9 mouse cellular contexts compared by ENCODE assay signal in the genomic region with DNA sequence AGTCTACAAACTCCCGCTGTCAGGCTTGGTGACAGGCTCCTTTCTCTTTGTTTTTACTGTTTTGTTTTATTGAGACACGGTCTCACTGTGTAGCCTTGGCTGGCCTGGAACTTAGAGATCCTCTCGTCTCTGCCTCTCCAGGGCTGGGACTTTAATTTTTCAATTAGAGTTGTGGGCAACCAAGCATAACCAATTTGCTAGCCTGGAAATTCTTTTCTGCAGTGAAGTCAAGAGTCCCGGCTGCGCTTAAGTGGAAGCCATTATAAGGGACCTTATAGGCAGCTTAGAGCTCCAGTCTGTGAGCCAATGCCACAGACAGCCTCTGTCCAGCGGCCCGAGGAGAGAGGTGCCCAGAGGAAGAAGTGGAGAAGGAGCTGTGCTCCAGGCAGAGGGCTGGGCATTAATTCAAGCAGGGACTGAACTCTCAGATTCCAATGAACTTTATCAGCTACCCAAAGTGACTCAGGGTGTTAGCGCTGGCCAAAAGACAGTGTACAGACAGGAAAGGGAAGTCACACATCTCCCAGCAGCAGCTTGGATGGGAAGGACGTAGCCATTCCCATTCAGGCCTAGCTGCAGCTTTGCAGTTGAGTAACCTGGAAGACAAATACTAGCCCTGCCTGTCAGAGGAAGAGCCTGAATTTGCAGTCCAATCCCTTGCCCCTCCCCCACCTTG. TPM values are rescaled to one million over a fixed set of nuclear protein-coding genes. Genes with fewer than 3 reads are reported as not detected.
DNase-seq lines count a peak whose midpoint lies in the region; ATAC-seq and TF ChIP-seq lines count a peak whose summit lies in the region.
"Had no signal": no experiment of that assay in that cellular context is flagged by ENCODE, and none has a peak within 500 bp of the region (broad histone marks: within the 10 kb centered on the region; RNA-seq: fewer than 3 reads in every experiment).

No protein-coding gene starts in this region.

- no peak overlapping the region for H3K4me3 ChIP-seq in hindbrain, embryonic 14.5 days (replicated peaks; ENCODE audit: low read length)
- no peak overlapping the region for H3K4me3 ChIP-seq in hindbrain, embryonic 16.5 days (ENCODE audit: low read length)
- H3K4me3 ChIP-seq in bone marrow macrophage, adult 2 months (ENCODE audit: insufficient read depth, low read length) = no peak overlapping the region
- no peak overlapping the region for H3K4me3 ChIP-seq in midbrain, embryonic 13.5 days (replicated peaks)

- H3K36me3 ChIP-seq in hindbrain, embryonic 14.5 days (replicated peaks; ENCODE audit: control insufficient read depth, insufficient read depth) = no peaks in the 10 kb centered on the region
- H3K36me3 ChIP-seq in hindbrain, embryonic 16.5 days (ENCODE audit: control insufficient read depth, insufficient read depth, low read length) = no peaks in the 10 kb centered on the region
- no peaks in the 10 kb centered on the region for H3K36me3 ChIP-seq in midbrain, embryonic 13.5 days

- intact Hi-C loops in heart, postnatal 14 days (cut with DNase I) = no loop called here

- no peak overlapping the region for H3K9ac ChIP-seq in hindbrain, embryonic 14.5 days
- no peak overlapping the region for H3K9ac ChIP-seq in hindbrain, embryonic 16.5 days (ENCODE audit: low read depth, low read length)
- H3K9ac ChIP-seq in midbrain, embryonic 13.5 days (replicated peaks) = no peak overlapping the region

- TF ChIP-seq CTCF in bone marrow macrophage, adult 2 months (IDR thresholded peaks at IDR 0.05; ENCODE audit: low read depth, low read length) = no peak

- H3K27ac ChIP-seq in hindbrain, embryonic 14.5 days = no peak overlapping the region
- no peak overlapping the region for H3K27ac ChIP-seq in hindbrain, embryonic 16.5 days (ENCODE audit: low read depth, low read length)
- peak overlapping the region; percentile 85 for H3K27ac ChIP-seq in bone marrow macrophage, adult 2 months (ENCODE audit: insufficient read depth, low read depth, low read length)
- H3K27ac ChIP-seq in midbrain, embryonic 13.5 days = no peak overlapping the region

- DNase-seq in hindbrain, embryonic 14.5 days (ENCODE audit: low spot score) = no peak
- peak; percentile 58 to 61 for DNase-seq in heart, postnatal 14 days
- DNase-seq in lung, postnatal 25 days (ENCODE audit: low spot score) = peak; percentile 62
- no peak for DNase-seq in ovary, postnatal 36 days (ENCODE audit: low spot score)
- no peak for DNase-seq in frontal cortex, postnatal 10 days (ENCODE audit: low spot score in 2 of 2)
- DNase-seq: cerebellum, postnatal 25 days had no signal

- no peaks in the 10 kb centered on the region for H3K4me1 ChIP-seq in hindbrain, embryonic 14.5 days (replicated peaks; ENCODE audit: control insufficient read depth, insufficient read depth, low read length)
- no peaks in the 10 kb centered on the region for H3K4me1 ChIP-seq in hindbrain, embryonic 16.5 days (ENCODE audit: control insufficient read depth, insufficient read depth, low read depth, low read length)
- peaks cover 52% of the 10 kb centered on the region for H3K4me1 ChIP-seq in bone marrow macrophage, adult 2 months (ENCODE audit: control insufficient read depth, insufficient read depth, low read length)
- peaks cover 7% of the 10 kb centered on the region; the same call in 1 of the 2 replicates for H3K4me1 ChIP-seq in midbrain, embryonic 13.5 days (replicated peaks)

- H3K9me3 ChIP-seq in hindbrain, embryonic 14.5 days (ENCODE audit: control insufficient read depth, low read length) = no peaks in the 10 kb centered on the region
- H3K9me3 ChIP-seq in hindbrain, embryonic 16.5 days (ENCODE audit: control insufficient read depth, low read length) = no peaks in the 10 kb centered on the region
- no peaks in the 10 kb centered on the region for H3K9me3 ChIP-seq in midbrain, embryonic 13.5 days

- no peak overlapping the region for H3K4me2 ChIP-seq in hindbrain, embryonic 14.5 days (replicated peaks)
- no peak overlapping the region for H3K4me2 ChIP-seq in hindbrain, embryonic 16.5 days (ENCODE audit: low read length)
- H3K4me2 ChIP-seq in midbrain, embryonic 13.5 days (replicated peaks) = no peak overlapping the region

- ATAC-seq in hindbrain, embryonic 14.5 days (ENCODE audit: low FRiP score) = peak; percentile 33; the same call in 1 of the 2 replicates
- no peak for ATAC-seq in hindbrain, embryonic 16.5 days
- ATAC-seq in midbrain, embryonic 13.5 days = no peak

- TF ChIP-seq POLR2A in bone marrow macrophage, adult 2 months (IDR thresholded peaks at IDR 0.05; ENCODE audit: borderline replicate concordance, low read depth, low read length) = no peak

- 33% methylated on average over 9 of the region's 9 CpGs for WGBS in hindbrain, embryonic 14.5 days
- 34% methylated on average over 9 of the region's 9 CpGs for WGBS in hindbrain, embryonic 16.5 days
- WGBS in midbrain, embryonic 13.5 days = 30% methylated on average over 9 of the region's 9 CpGs

- no peaks in the 10 kb centered on the region for H3K27me3 ChIP-seq in hindbrain, embryonic 14.5 days (ENCODE audit: control insufficient read depth, insufficient read depth, low read length)
- H3K27me3 ChIP-seq in hindbrain, embryonic 16.5 days (replicated peaks; ENCODE audit: control insufficient read depth, insufficient read depth, low read length) = no peaks in the 10 kb centered on the region
- H3K27me3 ChIP-seq in midbrain, embryonic 13.5 days = no peaks in the 10 kb centered on the region

RNA-seq across cellular contexts. Expression of a gene that starts 16.3 kb away (rescaled TPM):
- polyA plus RNA-seq in hindbrain, embryonic 14.5 days (2014; fragmentation: Nextera tagmentation; extraction: Ambion mirVana) = 2.6 and 3.5 TPM in 2 replicates
- 2.7 and 4.8 TPM in 2 replicates for polyA plus RNA-seq in hindbrain, embryonic 16.5 days (2015; fragmentation: Nextera tagmentation; extraction: Ambion mirVana)
- polyA plus RNA-seq in bone marrow macrophage, adult 2 months (2012; ENCODE audit: insufficient read depth, insufficient read length, missing spikeins) = 387 and 402 TPM in 2 replicates
- total RNA-seq in heart, postnatal 14 days (2021) = 1 to 10 TPM; 4.1 to 4.5 TPM
- 1.9 and 2.7 TPM in 2 replicates for polyA plus RNA-seq in midbrain, embryonic 13.5 days (2015; fragmentation: Nextera tagmentation; extraction: Ambion mirVana)

RNA-seq across cellular contexts. Expression of a gene that starts 21.9 kb away (rescaled TPM):
- 0.20 and 0.33 TPM in 2 replicates for polyA plus RNA-seq in hindbrain, embryonic 14.5 days (2014; fragmentation: Nextera tagmentation; extraction: Ambion mirVana)
- 0.32 and 0.64 TPM in 2 replicates for polyA plus RNA-seq in hindbrain, embryonic 16.5 days (2015; fragmentation: Nextera tagmentation; extraction: Ambion mirVana)
- 4.8 and 5.2 TPM in 2 replicates for polyA plus RNA-seq in bone marrow macrophage, adult 2 months (2012; ENCODE audit: insufficient read depth, insufficient read length, missing spikeins)
- total RNA-seq in heart, postnatal 14 days (2021) = 10 to 100 TPM; 20.6 to 22.1 TPM
- 0.11 and 0.14 TPM in 2 replicates for polyA plus RNA-seq in midbrain, embryonic 13.5 days (2015; fragmentation: Nextera tagmentation; extraction: Ambion mirVana)

RNA-seq across cellular contexts. Expression of a gene that starts 58.9 kb away (rescaled TPM):
- polyA plus RNA-seq in hindbrain, embryonic 14.5 days (2014; fragmentation: Nextera tagmentation; extraction: Ambion mirVana) = 15.5 and 19.5 TPM in 2 replicates
- 13.6 and 18.2 TPM in 2 replicates for polyA plus RNA-seq in hindbrain, embryonic 16.5 days (2015; fragmentation: Nextera tagmentation; extraction: Ambion mirVana)
- 0.36 and 0.52 TPM in 2 replicates for polyA plus RNA-seq in bone marrow macrophage, adult 2 months (2012; ENCODE audit: insufficient read depth, insufficient read length, missing spikeins)
- total RNA-seq in heart, postnatal 14 days (2021) = 10 to 100 TPM; 30.3 to 31.6 TPM
- 5.8 and 5.9 TPM in 2 replicates for polyA plus RNA-seq in midbrain, embryonic 13.5 days (2015; fragmentation: Nextera tagmentation; extraction: Ambion mirVana)

Comparison
In these comparisons a context has a peak if more than half of its experiments do, and no peak if none do; other contexts are left out.
1. DNase-seq: peak in heart, postnatal 14 days (2 of 2) and lung, postnatal 25 days (single experiment); none in hindbrain, embryonic 14.5 days (single experiment), ovary, postnatal 36 days (single experiment) and frontal cortex, postnatal 10 days (0 of 2).
2. RNA of a gene that starts 16.3 kb away (polyA plus RNA-seq): 387 to 402 TPM in bone marrow macrophage, adult 2 months; 2.6 to 3.5 TPM in hindbrain, embryonic 14.5 days, 2.7 to 4.8 TPM in hindbrain, embryonic 16.5 days and 1.9 to 2.7 TPM in midbrain, embryonic 13.5 days; every median in the first group is over 10 times any median in the second.